ENCODE assay signal across 8 mouse cellular contexts in the genomic region with DNA sequence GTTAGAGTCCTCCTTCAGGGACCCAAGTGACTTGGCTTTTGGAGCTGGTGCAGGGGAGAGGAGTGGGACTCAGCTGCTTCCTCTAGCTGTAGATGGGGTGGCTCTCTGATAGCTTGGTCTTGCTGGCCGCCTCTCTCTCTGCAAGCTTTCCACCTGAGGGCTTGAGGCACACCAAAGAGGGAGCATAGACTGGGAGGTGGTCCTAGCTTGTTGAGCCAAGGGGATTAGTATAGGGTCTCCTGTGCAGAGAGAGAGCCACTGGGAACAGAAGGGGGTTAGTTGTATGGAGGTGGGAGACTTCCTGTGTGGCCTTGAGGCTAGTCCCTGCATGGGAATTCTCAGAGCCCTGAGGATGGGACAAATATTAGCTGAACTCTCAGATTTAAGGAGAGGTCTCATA. TPM values are rescaled to one million over a fixed set of nuclear protein-coding genes. Genes with fewer than 3 reads are reported as not detected.
DNase-seq lines count a peak whose midpoint lies in the region; ATAC-seq and TF ChIP-seq lines count a peak whose summit lies in the region.

No protein-coding gene starts in this region.

- intact Hi-C loops in left cerebral cortex, postnatal 4 days (cut with DNase I), result no loop called here

- peaks cover 14% of the 10 kb centered on the region; the same call in 1 of the 2 replicates for H3K36me3 ChIP-seq in embryonic facial prominence, embryonic 12.5 days
- H3K36me3 ChIP-seq in intestine, embryonic 14.5 days (ENCODE audit: control insufficient read depth, insufficient read depth, low read length), result peaks cover 25% of the 10 kb centered on the region

- H3K4me3 ChIP-seq in layer of hippocampus, adult 2 months, result peak overlapping the region; percentile 82
- peak overlapping the region; percentile 99 for H3K4me3 ChIP-seq in embryonic facial prominence, embryonic 12.5 days
- H3K4me3 ChIP-seq in intestine, embryonic 14.5 days (ENCODE audit: low read depth, low read length), result peak overlapping the region; percentile 91

- ATAC-seq in embryonic facial prominence, embryonic 12.5 days (ENCODE audit: insufficient number of reproducible peaks, insufficient read depth, low FRiP score, low TSS enrichment), result no peak
- ATAC-seq in intestine, embryonic 14.5 days (replicated peaks; ENCODE audit: low FRiP score, low TSS enrichment, low read depth), result no peak

- peak overlapping the region; percentile 94 for H3K27ac ChIP-seq in layer of hippocampus, adult 2 months
- peak overlapping the region; percentile 95 for H3K27ac ChIP-seq in embryonic facial prominence, embryonic 12.5 days
- peak overlapping the region; percentile 93; the same call in 1 of the 2 replicates for H3K27ac ChIP-seq in intestine, embryonic 14.5 days (ENCODE audit: low read depth)

- no peaks in the 10 kb centered on the region for H3K27me3 ChIP-seq in embryonic facial prominence, embryonic 12.5 days
- no peaks in the 10 kb centered on the region for H3K27me3 ChIP-seq in intestine, embryonic 14.5 days (replicated peaks; ENCODE audit: control insufficient read depth, insufficient read depth, low read length)

- no peaks in the 10 kb centered on the region for H3K9me3 ChIP-seq in embryonic facial prominence, embryonic 12.5 days
- H3K9me3 ChIP-seq in intestine, embryonic 14.5 days (ENCODE audit: control insufficient read depth, low read length), result no peaks in the 10 kb centered on the region

- H3K4me1 ChIP-seq in embryonic facial prominence, embryonic 12.5 days, result peaks cover 40% of the 10 kb centered on the region
- H3K4me1 ChIP-seq in intestine, embryonic 14.5 days (replicated peaks; ENCODE audit: control insufficient read depth, insufficient read depth, low read length), result peaks cover 39% of the 10 kb centered on the region

- peak overlapping the region; percentile 72 for H3K4me2 ChIP-seq in embryonic facial prominence, embryonic 12.5 days (replicated peaks)
- peak overlapping the region; percentile 92 for H3K4me2 ChIP-seq in intestine, embryonic 14.5 days (ENCODE audit: low read length)

- H3K9ac ChIP-seq in embryonic facial prominence, embryonic 12.5 days, result peak overlapping the region; percentile 98
- peak overlapping the region; percentile 94 for H3K9ac ChIP-seq in intestine, embryonic 14.5 days (ENCODE audit: low read length)

- DNase-seq in layer of hippocampus, adult 2 months (ENCODE audit: low spot score in 2 of 2), result no peak
- DNase-seq in layer of hippocampus, adult 8-10 months (ENCODE audit: low spot score in 2 of 2), result no peak
- no peak for DNase-seq in intestine, embryonic 14.5 days (ENCODE audit: low spot score)
- DNase-seq in neural tube, embryonic 10.5 days (ENCODE audit: extremely low spot score, low spot score), result peak; percentile 34
- no peak for DNase-seq in layer of hippocampus, postnatal 25 days (ENCODE audit: extremely low spot score in 1 of 2, low spot score in 1 of 2)
- no peak for DNase-seq in B cell, adult 2 months
- no peak for DNase-seq in left cerebral cortex, postnatal 4 days

- 28% methylated on average over 1 of the region's 1 CpGs for WGBS in embryonic facial prominence, embryonic 12.5 days
- WGBS in intestine, embryonic 14.5 days, result 29% methylated on average over 1 of the region's 1 CpGs

- TF ChIP-seq CTCF in layer of hippocampus, adult 2 months (conservative IDR thresholded peaks at IDR 0.05), result no peak

RNA-seq across cellular contexts. Expression of a gene that starts 12.7 kb away (rescaled TPM):
- total RNA-seq in layer of hippocampus, adult 2 months (2021), result 10 to 100 TPM; 64.7 to 65.3 TPM
- total RNA-seq in layer of hippocampus, adult 8-10 months (2022), result 10 to 100 TPM; 55.7 to 78.1 (median 67.5) TPM
- polyA plus RNA-seq in embryonic facial prominence, embryonic 12.5 days (2016; fragmentation: Nextera tagmentation; extraction: Ambion mirVana), result 141 and 143 TPM in 2 replicates
- polyA plus RNA-seq in intestine, embryonic 14.5 days (2014; fragmentation: Nextera tagmentation; extraction: Ambion mirVana), result 103 and 118 TPM in 2 replicates
- total RNA-seq in layer of hippocampus, postnatal 25 days (2021), result 10 to 100 TPM; 69.3 to 70.2 TPM
- 10 to 100 TPM; 68.9 to 72.5 TPM for total RNA-seq in left cerebral cortex, postnatal 4 days (2021)

RNA-seq across cellular contexts. Expression of a gene that starts 33.5 kb away (rescaled TPM):
- 100 to 1,000 TPM; 107 to 115 TPM for total RNA-seq in layer of hippocampus, adult 2 months (2021)
- total RNA-seq in layer of hippocampus, adult 8-10 months (2022), result 100 to 1,000 TPM; 103 to 120 (median 109) TPM
- 27.4 and 30.7 TPM in 2 replicates for polyA plus RNA-seq in embryonic facial prominence, embryonic 12.5 days (2016; fragmentation: Nextera tagmentation; extraction: Ambion mirVana)
- polyA plus RNA-seq in intestine, embryonic 14.5 days (2014; fragmentation: Nextera tagmentation; extraction: Ambion mirVana), result 18.9 and 19.4 TPM in 2 replicates
- 100 to 1,000 TPM in 1 of 2 experiments, 10 to 100 TPM in 1; 92.5 to 109 TPM for total RNA-seq in layer of hippocampus, postnatal 25 days (2021)
- total RNA-seq in left cerebral cortex, postnatal 4 days (2021), result 10 to 100 TPM; 72.6 to 83.1 TPM
